Mouse (Mus musculus) MEL (cell line): ENCODE results near the gene Tcea3. TPM values are rescaled to one million over a fixed set of nuclear protein-coding genes. Genes with fewer than 3 reads are reported as not detected.

Source experiments
- DNase-seq: peaks from one replicate; pipeline ENCODE4 v3.0.0; 2011; ENCODE audit warnings: low read depth, low spot score
- H3K27ac ChIP-seq: 2 replicates; pipeline ENCODE4 v1.5.1; 2012; ENCODE audit warnings: low read depth, mild to moderate bottlenecking, control low read depth, low read length, moderate library complexity; ENCODE audit not compliant: control insufficient read depth
- H3K27me3 ChIP-seq, 2 experiments: fragments of 150-350 bp in 1 of 2; sonication (generic) in 1 of 2; 2 replicates each; pipeline ENCODE4 v1.6.1; 2012; ENCODE audit warnings: low read length in 2 of 2, mild to moderate bottlenecking in 2 of 2, improper control_type of control experiment in 1 of 2, moderate library complexity in 1 of 2; ENCODE audit not compliant: insufficient read depth in 2 of 2, control insufficient read depth in 1 of 2
- H3K36me3 ChIP-seq, 2 experiments: 2 replicates each; pipeline ENCODE4 v1.6.1; 2012 to 2014; ENCODE audit warnings: low read length in 2 of 2, improper control_type of control experiment in 1 of 2, inconsistent platforms in 1 of 2, mild to moderate bottlenecking in 1 of 2; ENCODE audit not compliant: insufficient read depth in 2 of 2, control insufficient read depth in 1 of 2
- H3K4me1 ChIP-seq, 2 experiments: fragments of 150-350 bp in 1 of 2; sonication (generic) in 1 of 2; 2 replicates each; pipeline ENCODE4 v1.6.1; 2012; ENCODE audit warnings: low read length in 2 of 2, improper control_type of control experiment in 1 of 2, mild to moderate bottlenecking in 1 of 2; ENCODE audit not compliant: insufficient read depth in 2 of 2, control insufficient read depth in 1 of 2
- H3K4me3 ChIP-seq, 2 experiments: fragments of 150-350 bp in 1 of 2; sonication (generic) in 1 of 2; 2 replicates each; pipeline ENCODE4 v1.5.1; 2012; ENCODE audit warnings: low read depth in 2 of 2, low read length in 2 of 2, mild to moderate bottlenecking in 2 of 2, moderate library complexity in 2 of 2, control low read depth in 1 of 2, improper control_type of control experiment in 1 of 2; ENCODE audit not compliant: control insufficient read depth in 1 of 2, insufficient read depth in 1 of 2
- H3K79me2 ChIP-seq: 2 replicates; pipeline ENCODE4 v1.6.1; 2012; ENCODE audit warnings: mild to moderate bottlenecking, low read length, moderate library complexity; ENCODE audit not compliant: control insufficient read depth, poor library complexity, insufficient read depth
- H3K9ac ChIP-seq: 2 replicates; pipeline ENCODE4 v1.6.1; 2012; ENCODE audit warnings: low read depth, mild to moderate bottlenecking, control low read depth, low read length, moderate library complexity; ENCODE audit not compliant: control insufficient read depth, poor library complexity, severe bottlenecking
- H3K9me3 ChIP-seq: fragments of 150-350 bp; sonication (generic); replicated peaks from 2 replicates; pipeline ENCODE4 v1.6.1; 2012; ENCODE audit warnings: mild to moderate bottlenecking, low read length, improper control_type of control experiment, moderate library complexity; ENCODE audit not compliant: insufficient read depth
- CHD2 ChIP-seq: IDR thresholded peaks from 2 replicates; pipeline ENCODE4 v1.6.1; 2011; ENCODE audit warnings: low read length, improper control_type of control experiment
- CTCF ChIP-seq, 3 experiments: IDR thresholded peaks in 2 of 3; conservative IDR thresholded peaks in 1 of 3; 2 replicates each; pipeline ENCODE4 v1.5.1; 2011 to 2012; ENCODE audit warnings: low read length in 3 of 3, low read depth in 2 of 3, mild to moderate bottlenecking in 2 of 3, improper control_type of control experiment in 1 of 3, inconsistent platforms in 1 of 3, mixed read lengths in 1 of 3, moderate library complexity in 1 of 3; ENCODE audit not compliant: control insufficient read depth in 1 of 3, insufficient read depth in 1 of 3, poor library complexity in 1 of 3, severe bottlenecking in 1 of 3
- E2F4 ChIP-seq: IDR thresholded peaks from 2 replicates; pipeline ENCODE4 v1.6.1; 2011; ENCODE audit warnings: low read depth, low read length, improper control_type of control experiment, borderline replicate concordance
- ELF1 ChIP-seq: IDR thresholded peaks from 2 replicates; pipeline ENCODE4 v1.6.1; 2014; ENCODE audit warnings: low read depth, mild to moderate bottlenecking, inconsistent platforms, low read length, improper control_type of control experiment, moderate library complexity
- EP300 ChIP-seq, 2 experiments: IDR thresholded peaks; 2 replicates each; pipeline ENCODE4 v1.6.1; 2011; ENCODE audit warnings: improper control_type of control experiment in 2 of 2, low read length in 2 of 2, low read depth in 1 of 2, mild to moderate bottlenecking in 1 of 2
- GABPA ChIP-seq: IDR thresholded peaks from 2 replicates; pipeline ENCODE4 v1.6.1; 2012; ENCODE audit warnings: low read depth, mild to moderate bottlenecking, inconsistent platforms, low read length, improper control_type of control experiment, moderate library complexity
- GATA1 ChIP-seq: IDR thresholded peaks from 2 replicates; pipeline ENCODE4 v1.6.1; 2011; ENCODE audit warnings: low read depth, low read length, improper control_type of control experiment
- HCFC1 ChIP-seq: IDR thresholded peaks from 2 replicates; pipeline ENCODE4 v1.6.1; 2012; ENCODE audit warnings: low read depth, mild to moderate bottlenecking, inconsistent platforms, low read length, improper control_type of control experiment, moderate library complexity
- JUND ChIP-seq: IDR thresholded peaks from 2 replicates; pipeline ENCODE4 v1.6.1; 2011; ENCODE audit warnings: low read depth, mild to moderate bottlenecking, improper control_type of control experiment, low read length
- MAFK ChIP-seq: IDR thresholded peaks from 2 replicates; pipeline ENCODE4 v1.6.1; 2011; ENCODE audit warnings: low read depth, mild to moderate bottlenecking, low read length, improper control_type of control experiment, borderline replicate concordance
- MAX ChIP-seq: IDR thresholded peaks from 2 replicates; pipeline ENCODE4 v1.6.1; 2011; ENCODE audit warnings: low read length, improper control_type of control experiment
- MEF2A ChIP-seq: IDR thresholded peaks from 2 replicates; pipeline ENCODE4 v1.6.1; 2014; ENCODE audit warnings: low read depth, mild to moderate bottlenecking, inconsistent platforms, low read length, improper control_type of control experiment; ENCODE audit not compliant: poor library complexity, insufficient replicate concordance, severe bottlenecking; ENCODE audit errors: extremely low read depth
- MYB ChIP-seq: IDR thresholded peaks from 2 replicates; pipeline ENCODE4 v1.6.1; 2011; ENCODE audit warnings: mild to moderate bottlenecking, low read depth, low read length, improper control_type of control experiment
- MYC ChIP-seq: IDR thresholded peaks from 2 replicates; pipeline ENCODE4 v1.6.1; 2011; ENCODE audit warnings: low read depth, mild to moderate bottlenecking, low read length, improper control_type of control experiment, moderate library complexity
- NRF1 ChIP-seq: IDR thresholded peaks from 2 replicates; pipeline ENCODE4 v1.6.1; 2014; ENCODE audit warnings: low read depth, mild to moderate bottlenecking, inconsistent platforms, low read length, improper control_type of control experiment, moderate library complexity; ENCODE audit not compliant: poor library complexity, insufficient read depth, severe bottlenecking
- POLR2A ChIP-seq, 2 experiments: IDR thresholded peaks; 2 replicates each; pipeline ENCODE4 v1.6.1; 2011 to 2012; ENCODE audit warnings: low read length in 2 of 2, mild to moderate bottlenecking in 2 of 2, control low read depth in 1 of 2, improper control_type of control experiment in 1 of 2, low read depth in 1 of 2, moderate library complexity in 1 of 2; ENCODE audit not compliant: control insufficient read depth in 1 of 2, insufficient read depth in 1 of 2, poor library complexity in 1 of 2
- POLR2AphosphoS2 ChIP-seq: IDR thresholded peaks from 2 replicates; pipeline ENCODE4 v1.6.1; 2011; ENCODE audit warnings: low read length, improper control_type of control experiment
- RAD21 ChIP-seq: IDR thresholded peaks from 2 replicates; pipeline ENCODE4 v1.6.1; 2011; ENCODE audit warnings: mild to moderate bottlenecking, low read depth, low read length, improper control_type of control experiment
- SMC3 ChIP-seq: IDR thresholded peaks from 2 replicates; pipeline ENCODE4 v1.6.1; 2011; ENCODE audit warnings: low read depth, low read length, improper control_type of control experiment
- USF1 ChIP-seq: IDR thresholded peaks from 2 replicates; pipeline ENCODE4 v1.6.1; 2014; ENCODE audit warnings: low read depth, mild to moderate bottlenecking, inconsistent platforms, low read length, improper control_type of control experiment, moderate library complexity
- USF2 ChIP-seq, 2 experiments: IDR thresholded peaks; 2 replicates each; pipeline ENCODE4 v1.6.1; 2011 to 2012; ENCODE audit warnings: improper control_type of control experiment in 2 of 2, low read length in 2 of 2, borderline replicate concordance in 1 of 2, inconsistent platforms in 1 of 2, low read depth in 1 of 2, mild to moderate bottlenecking in 1 of 2; ENCODE audit not compliant: insufficient read depth in 1 of 2
- ZC3H11A ChIP-seq: IDR thresholded peaks from 2 replicates; pipeline ENCODE4 v1.6.1; 2012; ENCODE audit warnings: low read depth, mild to moderate bottlenecking, inconsistent platforms, low read length, improper control_type of control experiment
- ZKSCAN1 ChIP-seq: IDR thresholded peaks from 2 replicates; pipeline ENCODE4 v1.6.1; 2012; ENCODE audit warnings: low read depth, mild to moderate bottlenecking, inconsistent platforms, low read length, improper control_type of control experiment, moderate library complexity
- ZMIZ1 ChIP-seq: IDR thresholded peaks from 2 replicates; pipeline ENCODE4 v1.6.1; 2012; ENCODE audit warnings: low read depth, mild to moderate bottlenecking, inconsistent platforms, low read length, improper control_type of control experiment, moderate library complexity
- polyA plus RNA-seq, 2 experiments: library from polyadenylated mRNA; stranded (reverse) in 1 of 2; unstranded in 1 of 2; fragments of >175 nt in 1 of 2; fragments of >200 nt in 1 of 2; gene quantifications; 2 replicates each; pipeline versions ENCODE4 v1.2.1 to v1.2.4; 2012; ENCODE audit warnings: low replicate concordance in 2 of 2, low read depth in 1 of 2; ENCODE audit not compliant: insufficient read length in 2 of 2, insufficient read depth in 1 of 2, missing spikeins in 1 of 2
- total RNA-seq: library from RNA; depleted of rRNA; stranded (reverse); fragments of 300-350 nt; gene quantifications from 2 replicates; pipeline ENCODE4 v1.2.3, GENCODE M21; 2012

Gene Tcea3
- total and polyA plus RNA-seq, 3 experiments: not detected

DNA sequence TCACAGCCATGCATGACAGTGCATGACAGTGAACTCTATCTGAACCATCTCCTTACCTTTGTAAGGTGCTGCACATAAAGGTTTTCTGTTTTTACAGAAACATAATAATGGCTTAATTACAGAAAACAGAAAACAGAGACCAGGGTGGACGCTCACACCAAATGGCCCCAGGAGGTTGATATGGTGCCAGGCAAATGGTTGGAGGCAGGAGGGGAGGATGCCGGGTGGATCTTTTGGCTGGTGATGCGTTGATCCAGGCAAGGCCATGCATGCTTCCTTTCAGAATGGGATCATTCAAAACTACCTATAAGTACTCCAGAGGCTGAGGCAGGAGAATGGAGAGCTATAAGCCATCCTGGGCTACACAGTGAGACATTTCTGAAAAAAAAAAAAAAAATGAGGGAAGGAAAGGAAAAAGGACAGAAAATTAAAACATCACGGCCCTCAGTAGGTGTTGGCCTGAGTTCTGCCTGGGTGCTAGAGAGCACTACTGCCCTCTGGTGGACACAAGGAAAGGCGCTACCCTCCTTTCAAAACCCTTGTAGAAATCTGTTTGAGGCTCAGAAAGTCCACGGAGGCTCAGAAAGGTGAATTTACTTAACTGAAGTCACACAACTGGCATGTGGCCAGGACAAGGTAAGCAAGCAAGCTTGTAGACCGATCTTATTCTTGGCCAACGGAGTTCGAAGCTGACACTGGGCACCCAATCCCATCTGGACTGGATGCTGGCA is 47.8 kb upstream of the Tcea3 start:
- TF ChIP-seq USF2 (IDR thresholded peaks at IDR 0.05; ENCODE audit: borderline replicate concordance in 1 of 2, insufficient read depth in 1 of 2, low read depth in 1 of 2, low read length in 2 of 2) (no peak), SMC3 (peak; percentile 87), NRF1 (peak; percentile 20; the same call in 1 of the 2 replicates), E2F4 (no peak), ZC3H11A (peak; percentile 84), HCFC1 (no peak), CTCF (IDR thresholded peaks at IDR 0.05 in 2 of 3, conservative IDR thresholded peaks at IDR 0.05 in 1 of 3; ENCODE audit: control insufficient read depth in 1 of 3, insufficient read depth in 1 of 3, low read depth in 2 of 3, low read length in 3 of 3, poor library complexity in 1 of 3, severe bottlenecking in 1 of 3) (peak; percentile 72 to 89 (median 73)), RAD21 (peak; percentile 66)
- H3K9ac ChIP-seq: no peak overlapping the region
- H3K27me3 ChIP-seq: no peaks in the 10 kb centered on the region
- DNase-seq: peak; percentile 76
- H3K4me1 ChIP-seq: 0 out of 4 replicates have a peak, but pooled peaks cover 0 to 4% of the 10 kb centered on the region in 2 experiments
- H3K9me3 ChIP-seq: no peaks in the 10 kb centered on the region
- H3K36me3 ChIP-seq: peaks cover 0 to 3% of the 10 kb centered on the region in 2 experiments; a peak in 1 of 4 replicates
- H3K4me3 ChIP-seq: no peak overlapping the region
- no peak overlapping the region for H3K27ac ChIP-seq
- H3K79me2 ChIP-seq: no peaks in the 10 kb centered on the region

DNA sequence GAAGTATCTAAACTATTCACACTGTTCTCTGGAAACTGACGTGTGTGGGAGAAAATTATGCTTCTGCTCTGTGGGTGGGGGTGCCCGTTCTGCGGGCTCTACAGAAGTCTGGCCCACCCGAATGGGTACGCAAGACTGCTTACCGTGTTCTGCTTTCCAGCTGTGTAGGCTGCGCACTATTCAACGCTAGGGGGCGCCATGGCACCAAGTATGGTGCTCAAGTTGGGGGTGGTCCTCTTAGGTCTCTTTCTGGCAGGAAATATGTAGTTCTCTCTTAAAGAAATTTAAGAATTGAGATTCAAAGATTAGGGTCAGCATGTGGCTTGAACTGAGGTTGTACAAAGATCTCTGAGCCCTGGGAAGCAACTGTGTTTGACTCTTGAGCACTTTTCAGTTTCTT is 45.0 kb upstream of the Tcea3 start:
- H3K4me1 ChIP-seq: peaks cover 2 to 10% of the 10 kb centered on the region in 2 experiments; a peak in 2 of 4 replicates
- H3K9me3 ChIP-seq: no peaks in the 10 kb centered on the region
- H3K4me3 ChIP-seq: no peak overlapping the region
- H3K27ac ChIP-seq: no peak overlapping the region
- peaks cover 0 to 3% of the 10 kb centered on the region in 2 experiments; a peak in 2 of 4 replicates for H3K27me3 ChIP-seq
- H3K36me3 ChIP-seq: peaks cover 0 to 3% of the 10 kb centered on the region in 2 experiments; a peak in 1 of 4 replicates
- H3K9ac ChIP-seq: no peak overlapping the region
- H3K79me2 ChIP-seq: no peaks in the 10 kb centered on the region; the same call in 1 of the 2 replicates
- TF ChIP-seq RAD21 (peak; percentile 81), GABPA (no peak), NRF1 (no peak), POLR2AphosphoS2 (no peak), MAFK (no peak), CHD2 (no peak), JUND (no peak), MYC (no peak), ZMIZ1 (no peak), ZKSCAN1 (no peak), MAX (no peak), EP300 (IDR thresholded peaks at IDR 0.05; ENCODE audit: low read depth in 1 of 2, low read length in 2 of 2) (no peak), SMC3 (peak; percentile 58), CTCF (IDR thresholded peaks at IDR 0.05 in 2 of 3, conservative IDR thresholded peaks at IDR 0.05 in 1 of 3; ENCODE audit: control insufficient read depth in 1 of 3, insufficient read depth in 1 of 3, low read depth in 2 of 3, low read length in 3 of 3, poor library complexity in 1 of 3, severe bottlenecking in 1 of 3) (peak; percentile 82 to 95 (median 90)), POLR2A (IDR thresholded peaks at IDR 0.05; ENCODE audit: control insufficient read depth in 1 of 2, insufficient read depth in 1 of 2, low read depth in 1 of 2, low read length in 2 of 2, poor library complexity in 1 of 2) (no peak), MEF2A (no peak), USF2 (IDR thresholded peaks at IDR 0.05; ENCODE audit: borderline replicate concordance in 1 of 2, insufficient read depth in 1 of 2, low read depth in 1 of 2, low read length in 2 of 2) (no peak), ELF1 (no peak), ZC3H11A (peak; percentile 57), MYB (no peak), USF1 (no peak), GATA1 (no peak)
- peak; percentile 82 for DNase-seq
